Mouse (Mus musculus) intestine, postnatal 0 days (tissue): ENCODE measurements around the gene Dph3. TPM values are rescaled to one million over a fixed set of nuclear protein-coding genes. Genes with fewer than 3 reads are reported as not detected.
"Not testable (repeated sequence)": the region's sequence is repeated elsewhere in the genome, so short reads cannot be mapped to it uniquely, and the experiment has no call there.

Experiments used
- ATAC-seq: fragments of 200-750 bp; cut with Nextera tagmentation; 2 replicates; pipeline ENCODE4 v1.8.0; 2017; ENCODE audit warnings: mild to moderate bottlenecking, moderate TSS enrichment, moderate library complexity
- H3K27ac ChIP-seq: fragments of 300-500 bp; sonication (generic); 2 replicates; pipeline ENCODE4 v1.5.1; 2014; ENCODE audit warnings: mild to moderate bottlenecking, low read depth, low read length, moderate library complexity
- H3K27me3 ChIP-seq: fragments of 300-500 bp; sonication (generic); replicated peaks from 2 replicates; pipeline ENCODE4 v1.6.1; 2014; ENCODE audit warnings: low read length, mixed read lengths; ENCODE audit not compliant: control insufficient read depth, insufficient read depth
- H3K36me3 ChIP-seq: fragments of 300-500 bp; sonication (generic); 2 replicates; pipeline ENCODE4 v1.6.1; 2014; ENCODE audit warnings: mild to moderate bottlenecking, moderate library complexity; ENCODE audit not compliant: control insufficient read depth, insufficient read depth
- H3K4me1 ChIP-seq: fragments of 300-500 bp; sonication (generic); replicated peaks from 2 replicates; pipeline ENCODE4 v1.6.1; 2014; ENCODE audit warnings: antibody characterized with exemption, low read length, mixed read lengths; ENCODE audit not compliant: control insufficient read depth, insufficient read depth
- H3K4me2 ChIP-seq: fragments of 300-500 bp; sonication (generic); replicated peaks from 2 replicates; pipeline ENCODE4 v1.6.1; 2014; ENCODE audit warnings: low read depth, mild to moderate bottlenecking, moderate library complexity
- H3K4me3 ChIP-seq: fragments of 300-500 bp; sonication (generic); 2 replicates; pipeline ENCODE4 v1.5.1; 2014; ENCODE audit warnings: low read depth, low read length
- H3K9ac ChIP-seq: fragments of 300-500 bp; sonication (generic); 2 replicates; pipeline ENCODE4 v1.6.1; 2014; ENCODE audit warnings: mild to moderate bottlenecking, low read depth, low read length
- H3K9me3 ChIP-seq: fragments of 300-500 bp; sonication (generic); 2 replicates; pipeline ENCODE4 v1.6.1; 2016; ENCODE audit warnings: mixed run types; ENCODE audit not compliant: control insufficient read depth
- CTCF ChIP-seq: sonication (generic); IDR thresholded peaks from 2 replicates; pipeline ENCODE4 v1.5.1; 2016; ENCODE audit warnings: low read depth, mild to moderate bottlenecking, control low read depth, antibody characterized with exemption, moderate library complexity
- WGBS: fragments of 180-500 bp; shearing (Covaris S2); extraction: QIAGEN DNeasy Blood & Tissue Kit; methylation state at CpG from one replicate; pipeline ENCODE4 v1.1.7; 2014; 5-methylcytosine and 5-hydroxymethylcytosine counted together
- polyA plus RNA-seq: library from polyadenylated mRNA; unstranded; fragments of >200 nt; fragmentation: Nextera tagmentation; extraction: Ambion mirVana; gene quantifications from 2 replicates; pipeline ENCODE4 v1.2.1, GENCODE M21; 2015

Dph3 gene
- 103 and 111 TPM in 2 replicates for polyA plus RNA-seq

- under 1% methylated on average over 43 of the region's 43 CpGs for WGBS
- no peaks in the 10 kb centered on the region for H3K9me3 ChIP-seq
Measured at GRCm38 (mm10) chr14:32085486-32086201, at the start of gene Dph3. Gene Dph3, minus strand, starts transcription at chr14:32085729.

GRCm38 (mm10) chr14:32134293-32134692 is 48.8 kb upstream of the Dph3 start:
- ATAC-seq, result no peak
- no peaks in the 10 kb centered on the region for H3K36me3 ChIP-seq
- 9% methylated on average over 2 of the region's 2 CpGs for WGBS

More at GRCm38 (mm10) chr14:32085486-32086201, at the start of gene Dph3:
- H3K27ac ChIP-seq, result peak within 1 kb of the TSS; percentile 91
- ATAC-seq, result peak; percentile 98
- H3K4me3 ChIP-seq, result peak within 1 kb of the TSS; percentile 70
- H3K4me1 ChIP-seq, result 0 out of 2 replicates have a peak, but pooled peaks cover 6% of the 10 kb centered on the region
- TF ChIP-seq CTCF, result peak; percentile 77
- peak within 1 kb of the TSS; percentile 79 for H3K4me2 ChIP-seq
- peak within 1 kb of the TSS; percentile 57 for H3K9ac ChIP-seq
- peaks cover 11% of the 10 kb centered on the region for H3K36me3 ChIP-seq
- no peaks in the 10 kb centered on the region for H3K27me3 ChIP-seq

GRCm38 (mm10) chr14:32131836-32132235 is 46.3 kb upstream of the Dph3 start:
- H3K27me3 ChIP-seq, result no peaks in the 10 kb centered on the region
- H3K27ac ChIP-seq, result no peak overlapping the region
- no peak overlapping the region for H3K4me2 ChIP-seq
- no peak for ATAC-seq
- no peak for TF ChIP-seq CTCF
- no peaks in the 10 kb centered on the region for H3K36me3 ChIP-seq
- H3K4me3 ChIP-seq, result no peak overlapping the region
- H3K9ac ChIP-seq, result no peak overlapping the region
- H3K4me1 ChIP-seq, result no peaks in the 10 kb centered on the region
- WGBS, result 22% methylated on average over 4 of the region's 4 CpGs
- H3K9me3 ChIP-seq, result no peaks in the 10 kb centered on the region

More at GRCm38 (mm10) chr14:32134293-32134692, 48.8 kb upstream of the Dph3 start:
- Histone ChIP-seq H3K4me2 (no peak overlapping the region), H3K27ac (no peak overlapping the region), H3K9ac (no peak overlapping the region), H3K9me3 (no peaks in the 10 kb centered on the region), H3K27me3 (no peaks in the 10 kb centered on the region), H3K4me3 (no peak overlapping the region), H3K4me1 (no peaks in the 10 kb centered on the region)
- no peak for TF ChIP-seq CTCF

- Histone ChIP-seq H3K4me1 (no peaks in the 10 kb centered on the region), H3K27ac (no peak overlapping the region), H3K27me3 (no peaks in the 10 kb centered on the region), H3K4me2 (no peak overlapping the region), H3K9ac (no peak overlapping the region), H3K36me3 (no peaks in the 10 kb centered on the region), H3K4me3 (no peak overlapping the region), H3K9me3 (no peaks in the 10 kb centered on the region)
- no peak for ATAC-seq
- 64% methylated on average over 5 of the region's 5 CpGs for WGBS
- peak; percentile 52 for TF ChIP-seq CTCF
Measured at GRCm38 (mm10) chr14:32128409-32128808, 42.9 kb upstream of the Dph3 start.

- not testable (repeated sequence) for H3K36me3 ChIP-seq, H3K9ac ChIP-seq, H3K4me3 ChIP-seq, H3K4me2 ChIP-seq, H3K4me1 ChIP-seq, H3K27me3 ChIP-seq, H3K27ac ChIP-seq, H3K9me3 ChIP-seq, ATAC-seq
- 87% methylated on average over 5 of the region's 5 CpGs for WGBS
Measured at GRCm38 (mm10) chr14:32125256-32125655, 39.7 kb upstream of the Dph3 start.

- Histone ChIP-seq H3K27me3 (no peaks in the 10 kb centered on the region), H3K9me3 (no peaks in the 10 kb centered on the region), H3K4me1 (no peaks in the 10 kb centered on the region), H3K36me3 (no peaks in the 10 kb centered on the region), H3K4me3 (no peak overlapping the region), H3K9ac (no peak overlapping the region), H3K4me2 (no peak overlapping the region), H3K27ac (no peak overlapping the region)
- no peak for TF ChIP-seq CTCF
- ATAC-seq, result no peak
- WGBS, result 60% methylated on average over 3 of the region's 3 CpGs
Measured at GRCm38 (mm10) chr14:32124261-32124660, 38.7 kb upstream of the Dph3 start.
